Mouse (Mus musculus) stomach, embryonic 14.5 days (tissue): ENCODE results near the gene Olfr320. TPM values are rescaled to one million over a fixed set of nuclear protein-coding genes. Genes with fewer than 3 reads are reported as not detected.

ENCODE experiments used
- ATAC-seq: fragments of 200-750 bp; cut with Nextera tagmentation; 2 replicates; pipeline ENCODE4 v1.8.0; 2017; ENCODE audit warnings: low read depth, moderate TSS enrichment; ENCODE audit not compliant: insufficient number of reproducible peaks, insufficient read depth, low FRiP score
- H3K27ac ChIP-seq: fragments of 300-500 bp; sonication (generic); 2 replicates; pipeline ENCODE4 v1.5.1; 2014; ENCODE audit warnings: mild to moderate bottlenecking, low read length, moderate library complexity, mixed read lengths
- H3K27me3 ChIP-seq: fragments of 300-500 bp; sonication (generic); 2 replicates; pipeline ENCODE4 v1.6.1; 2014; ENCODE audit warnings: low read length, control low read depth, mixed read lengths; ENCODE audit not compliant: control insufficient read depth, insufficient read depth
- H3K36me3 ChIP-seq: fragments of 300-500 bp; sonication (generic); 2 replicates; pipeline ENCODE4 v1.6.1; 2014; ENCODE audit warnings: mild to moderate bottlenecking, control low read depth, low read length, moderate library complexity, mixed read lengths; ENCODE audit not compliant: control insufficient read depth, insufficient read depth
- H3K4me1 ChIP-seq: fragments of 300-500 bp; sonication (generic); 2 replicates; pipeline ENCODE4 v1.6.1; 2014; ENCODE audit warnings: low read length, control low read depth, mixed read lengths; ENCODE audit not compliant: control insufficient read depth, insufficient read depth
- H3K4me2 ChIP-seq: fragments of 300-500 bp; sonication (generic); replicated peaks from 2 replicates; pipeline ENCODE4 v1.6.1; 2014; ENCODE audit warnings: low read depth, low read length, control low read depth
- H3K4me3 ChIP-seq: fragments of 300-500 bp; sonication (generic); 2 replicates; pipeline ENCODE4 v1.5.1; 2014; ENCODE audit warnings: low read depth, low read length, control low read depth
- H3K9ac ChIP-seq: fragments of 300-500 bp; sonication (generic); replicated peaks from 2 replicates; pipeline ENCODE4 v1.6.1; 2014; ENCODE audit warnings: low read depth, mild to moderate bottlenecking, control low read depth, low read length, moderate library complexity, mixed read lengths
- H3K9me3 ChIP-seq: fragments of 300-500 bp; sonication (generic); 2 replicates; pipeline ENCODE4 v1.6.1; 2016; ENCODE audit warnings: low read depth, low read length, control low read depth; ENCODE audit not compliant: control insufficient read depth
- WGBS: fragments of 180-500 bp; shearing (Covaris S2); extraction: QIAGEN DNeasy Blood & Tissue Kit; methylation state at CpG from one replicate; pipeline ENCODE4 v1.1.7; 2014; 5-methylcytosine and 5-hydroxymethylcytosine counted together
- polyA plus RNA-seq: library from polyadenylated mRNA; unstranded; fragments of >200 nt; fragmentation: Nextera tagmentation; extraction: Ambion mirVana; gene quantifications from 2 replicates; pipeline ENCODE4 v1.2.1, GENCODE M21; 2014

Olfr320 gene
- not detected in 2 replicates for polyA plus RNA-seq

DNA sequence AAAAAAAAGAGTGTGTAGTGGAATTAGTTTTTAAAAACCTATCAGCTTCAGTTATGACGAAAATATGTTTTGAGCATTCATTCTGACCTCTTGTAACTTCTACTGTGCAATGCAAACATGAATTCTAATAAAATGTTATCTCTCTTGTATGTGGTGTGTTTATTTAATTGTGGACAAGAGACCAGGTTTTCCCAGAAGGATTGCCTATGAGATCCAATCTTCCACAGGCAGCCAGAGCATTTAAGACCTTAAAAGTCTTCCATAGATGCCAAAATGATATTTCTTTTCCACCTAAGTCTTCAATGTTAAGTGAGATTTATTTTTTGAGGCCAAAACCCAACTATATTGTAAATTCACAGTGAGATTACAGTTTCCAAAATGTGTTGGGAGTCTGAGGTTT, at the start of gene Olfr320:
Gene Olfr320, plus strand, starts transcription at position 301 of the 400 bp plus-strand sequence.
- WGBS = 78% methylated on average over 1 of the region's 1 CpGs
- no peaks in the 10 kb centered on the region for H3K27me3 ChIP-seq
- ATAC-seq = no peak

DNA sequence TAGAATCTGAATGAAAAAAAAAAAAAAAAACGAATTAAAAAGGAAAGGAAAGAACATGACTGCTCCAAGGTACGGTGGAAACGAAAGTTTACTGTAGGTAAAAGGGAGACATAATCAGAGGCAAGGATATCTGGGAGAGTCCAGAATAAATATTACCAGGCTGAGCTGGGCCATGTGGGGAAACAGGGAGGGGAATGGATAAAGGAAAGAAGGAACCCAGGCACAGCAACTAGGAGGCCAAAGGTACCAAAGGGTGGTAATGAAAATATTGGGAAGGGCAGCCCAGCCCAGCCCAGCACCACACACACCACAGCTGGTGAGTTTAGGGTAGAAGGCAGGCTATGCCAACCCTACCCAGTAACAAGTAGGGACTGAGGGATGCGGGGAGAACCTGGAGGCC, 46.0 kb upstream of the Olfr320 start:
- Histone ChIP-seq H3K27me3 (no peaks in the 10 kb centered on the region), H3K9me3 (no peaks in the 10 kb centered on the region), H3K27ac (no peak overlapping the region), H3K4me2 (no peak overlapping the region), H3K36me3 (no peaks in the 10 kb centered on the region), H3K4me3 (no peak overlapping the region), H3K4me1 (no peaks in the 10 kb centered on the region), H3K9ac (no peak overlapping the region)
- WGBS = 52% methylated on average over 4 of the region's 4 CpGs
- ATAC-seq = 0 out of 2 replicates have a peak, but pooled peaks have one; percentile 33

More for the DNA sequence above, at the start of gene Olfr320:
- Histone ChIP-seq H3K27ac (no peak within 1 kb of the TSS), H3K9ac (no peak within 1 kb of the TSS), H3K4me3 (no peak within 1 kb of the TSS), H3K36me3 (no peaks in the 10 kb centered on the region), H3K4me2 (no peak within 1 kb of the TSS), H3K4me1 (no peaks in the 10 kb centered on the region), H3K9me3 (no peaks in the 10 kb centered on the region)

DNA sequence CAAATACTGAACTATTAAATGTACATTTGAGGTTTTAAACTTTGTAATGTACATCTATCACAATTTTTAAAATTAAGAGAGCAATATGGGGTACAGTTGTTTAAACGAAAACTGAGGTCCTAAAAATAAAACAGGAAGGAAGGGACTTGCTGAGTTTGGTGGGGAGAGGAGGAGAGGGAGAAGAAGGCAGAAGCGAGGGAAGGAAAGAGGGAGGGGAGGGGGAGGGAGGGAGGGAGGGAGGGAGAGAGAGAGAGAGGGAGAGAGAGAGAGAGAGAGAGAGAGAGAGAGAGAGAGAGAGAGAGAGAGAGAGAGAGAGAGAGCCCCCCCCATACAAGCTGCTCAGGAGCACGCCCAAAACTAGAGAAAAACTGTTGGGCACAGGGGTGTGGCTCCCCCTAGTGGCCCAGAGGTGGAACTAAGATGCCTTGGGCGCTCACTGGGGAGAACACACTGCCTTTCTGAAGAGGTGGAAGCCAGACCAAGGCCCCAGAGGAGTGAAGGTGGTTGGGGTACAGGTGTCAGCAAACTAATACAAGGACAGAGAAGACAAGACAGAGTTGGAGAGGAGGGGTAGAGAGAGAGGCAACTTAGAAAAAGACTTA, 44.4 kb upstream of the Olfr320 start:
- Histone ChIP-seq H3K27ac (no peak overlapping the region), H3K4me2 (no peak overlapping the region), H3K9ac (no peak overlapping the region), H3K27me3 (no peaks in the 10 kb centered on the region), H3K4me1 (peaks cover 4% of the 10 kb centered on the region; the same call in 1 of the 2 replicates), H3K36me3 (no peaks in the 10 kb centered on the region), H3K4me3 (no peak overlapping the region), H3K9me3 (no peaks in the 10 kb centered on the region)
- 28% methylated on average over 4 of the region's 4 CpGs for WGBS
- no peak for ATAC-seq

DNA sequence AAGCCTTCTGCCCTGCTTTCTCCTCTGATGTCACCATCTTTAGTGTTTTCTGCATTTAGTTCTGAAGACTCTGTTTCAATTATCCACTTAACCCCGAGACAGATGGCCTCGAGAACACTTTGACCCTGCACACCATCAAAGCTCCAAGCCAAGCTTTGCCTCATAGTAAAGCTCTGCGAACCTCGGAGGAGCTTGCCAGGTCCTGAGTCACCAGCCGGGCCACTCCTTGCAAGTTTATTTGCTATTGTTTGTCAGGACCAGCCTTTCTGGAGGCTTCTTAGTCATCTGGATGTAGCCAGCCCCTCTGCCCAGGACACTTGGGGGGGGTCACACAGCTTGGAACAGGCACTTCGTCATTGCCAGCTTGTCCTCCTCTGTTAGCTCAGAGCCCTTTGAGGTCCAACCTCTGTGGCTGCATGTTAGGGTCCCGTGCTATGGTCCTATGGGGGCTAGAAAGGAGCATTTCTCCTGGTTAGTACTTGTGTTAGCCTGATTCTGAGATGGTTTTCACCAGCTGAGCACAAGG, 42.7 kb upstream of the Olfr320 start:
- H3K4me1 ChIP-seq = peaks cover 4% of the 10 kb centered on the region; the same call in 1 of the 2 replicates
- no peak overlapping the region for H3K9ac ChIP-seq
- H3K4me2 ChIP-seq = no peak overlapping the region
- H3K9me3 ChIP-seq = no peaks in the 10 kb centered on the region
- no peak for ATAC-seq
- WGBS = 44% methylated on average over 7 of the region's 7 CpGs
- no peaks in the 10 kb centered on the region for H3K27me3 ChIP-seq
- H3K27ac ChIP-seq = no peak overlapping the region
- no peaks in the 10 kb centered on the region for H3K36me3 ChIP-seq
- H3K4me3 ChIP-seq = no peak overlapping the region

DNA sequence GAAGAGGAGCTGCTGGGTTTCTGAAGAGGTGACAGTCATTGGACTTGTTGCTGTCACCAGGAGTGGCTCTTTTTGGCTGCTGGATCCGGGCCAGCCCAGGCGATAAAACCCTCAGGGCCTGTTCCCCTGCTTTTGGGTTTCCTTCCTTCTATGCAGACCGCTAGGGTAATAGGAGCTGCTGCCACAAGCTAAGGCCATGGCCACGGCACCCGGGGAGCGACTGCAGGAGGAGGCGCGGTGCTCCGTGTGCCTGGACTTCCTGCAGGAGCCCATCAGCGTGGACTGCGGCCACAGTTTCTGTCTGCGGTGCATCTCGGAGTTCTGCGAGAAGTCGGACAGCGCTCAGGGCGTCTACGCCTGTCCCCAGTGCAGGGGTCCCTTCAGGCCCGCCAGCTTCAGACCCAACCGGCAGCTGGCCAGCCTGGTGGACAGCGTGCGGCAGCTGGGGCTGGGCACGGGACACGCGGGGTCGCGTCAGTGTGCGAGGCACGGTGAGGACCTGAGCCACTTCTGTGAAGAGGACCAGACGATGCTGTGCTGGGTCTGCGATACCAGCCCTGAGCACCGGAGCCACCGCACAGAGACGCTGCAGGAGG, 40.5 kb upstream of the Olfr320 start, which contains the start of gene Trim58:
Gene Trim58, plus strand, starts transcription at position 194 of the 596 bp plus-strand sequence.
- H3K9me3 ChIP-seq = no peaks in the 10 kb centered on the region
- H3K4me2 ChIP-seq = peak within 1 kb of the TSS; percentile 64
- H3K4me3 ChIP-seq = peak within 1 kb of the TSS; percentile 25
- no peak for ATAC-seq
- H3K36me3 ChIP-seq = no peaks in the 10 kb centered on the region
- 4% methylated on average over 34 of the region's 34 CpGs for WGBS
- H3K27ac ChIP-seq = no peak within 1 kb of the TSS; the same call in 1 of the 2 replicates
- no peak within 1 kb of the TSS; the same call in 1 of the 2 replicates for H3K9ac ChIP-seq
- H3K27me3 ChIP-seq = no peaks in the 10 kb centered on the region
- peaks cover 4% of the 10 kb centered on the region; the same call in 1 of the 2 replicates for H3K4me1 ChIP-seq

DNA sequence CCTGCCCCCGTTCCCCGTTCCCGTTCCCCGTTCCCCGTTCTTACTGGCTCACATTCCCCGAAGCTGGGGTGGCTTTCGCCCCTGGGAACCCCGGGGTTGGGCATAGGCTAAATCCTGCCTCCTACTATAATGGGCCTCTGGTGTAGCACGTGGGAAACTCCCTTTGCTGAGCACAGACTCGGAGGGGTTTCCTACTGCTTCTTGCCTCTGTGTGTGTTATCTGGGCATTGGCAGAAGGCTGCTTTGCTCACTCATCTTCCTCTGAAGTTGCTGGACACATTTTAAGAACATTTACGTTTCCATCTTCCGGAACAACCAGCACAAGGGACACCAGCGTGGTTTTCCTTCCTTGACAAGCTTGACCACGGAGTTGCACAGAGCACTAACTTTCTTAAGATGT, 39.8 kb upstream of the Olfr320 start:
- H3K4me1 ChIP-seq = peaks cover 4% of the 10 kb centered on the region; the same call in 1 of the 2 replicates
- H3K27me3 ChIP-seq = no peaks in the 10 kb centered on the region
- no peaks in the 10 kb centered on the region for H3K9me3 ChIP-seq
- peak overlapping the region; percentile 64 for H3K4me2 ChIP-seq
- 36% methylated on average over 14 of the region's 14 CpGs for WGBS
- ATAC-seq = no peak
- no peak overlapping the region for H3K9ac ChIP-seq
- no peaks in the 10 kb centered on the region for H3K36me3 ChIP-seq
- H3K27ac ChIP-seq = no peak overlapping the region
- no peak overlapping the region for H3K4me3 ChIP-seq

DNA sequence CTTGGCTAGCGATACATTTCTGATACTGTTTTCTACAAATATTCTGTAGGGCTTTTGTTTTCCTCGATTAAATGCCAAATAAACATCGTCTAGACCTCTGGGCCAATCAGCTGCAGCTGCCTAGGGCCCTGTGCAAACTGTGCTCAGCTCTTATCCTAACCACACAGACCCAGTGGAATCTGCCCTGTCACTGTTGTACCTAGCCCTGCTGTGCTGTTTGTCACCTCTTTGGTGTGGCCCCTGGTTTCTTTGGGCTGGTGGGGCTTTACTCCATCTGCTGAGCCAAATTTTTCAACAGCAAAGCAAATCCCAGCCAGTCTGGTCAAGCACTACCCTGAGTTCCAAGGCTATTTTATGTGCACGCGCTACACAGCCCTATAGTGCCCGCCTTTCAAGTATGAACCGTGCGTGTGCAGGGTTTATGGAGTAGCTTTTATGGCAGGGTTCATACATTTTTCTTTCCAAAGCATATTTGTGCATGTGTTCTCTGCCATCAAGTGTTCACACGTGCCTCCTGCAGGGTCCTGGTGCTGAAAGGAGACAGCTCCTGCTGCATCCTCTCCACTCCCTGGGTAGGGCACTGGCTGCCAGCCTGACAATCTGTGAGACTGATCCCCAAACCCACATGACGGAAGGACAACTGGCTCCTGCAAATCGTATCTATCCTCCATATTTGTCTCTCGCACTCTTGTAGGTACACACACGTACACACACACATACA, 39.1 kb upstream of the Olfr320 start:
- no peak overlapping the region for H3K4me2 ChIP-seq
- H3K27ac ChIP-seq = no peak overlapping the region
- 84% methylated on average over 13 of the region's 13 CpGs for WGBS
- H3K9me3 ChIP-seq = no peaks in the 10 kb centered on the region
- ATAC-seq = peak; percentile 89; the same call in 1 of the 2 replicates
- no peaks in the 10 kb centered on the region for H3K36me3 ChIP-seq
- no peaks in the 10 kb centered on the region for H3K27me3 ChIP-seq
- H3K9ac ChIP-seq = no peak overlapping the region
- no peak overlapping the region for H3K4me3 ChIP-seq
- peaks cover 4% of the 10 kb centered on the region; the same call in 1 of the 2 replicates for H3K4me1 ChIP-seq

DNA sequence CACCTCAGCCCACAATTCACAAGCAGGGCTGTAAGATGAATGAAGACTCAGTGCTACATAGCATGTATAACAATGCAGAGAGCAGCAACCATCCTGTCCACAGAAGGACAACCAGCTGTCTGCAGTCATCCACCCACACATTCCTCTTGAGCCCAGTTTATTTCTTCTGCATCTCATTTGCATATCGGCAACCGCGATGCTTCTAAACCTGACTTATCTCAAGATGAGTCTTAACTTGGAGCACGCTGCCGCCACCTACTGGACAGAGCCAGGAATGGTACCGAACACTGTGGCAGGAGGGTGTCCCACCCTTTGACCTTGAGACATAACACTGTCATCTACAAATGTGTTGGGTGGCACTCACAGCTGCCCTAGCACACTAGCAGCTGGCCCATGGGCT, 37.5 kb upstream of the Olfr320 start:
- ATAC-seq = no peak
- no peak overlapping the region for H3K9ac ChIP-seq
- no peaks in the 10 kb centered on the region for H3K36me3 ChIP-seq
- 33% methylated on average over 6 of the region's 6 CpGs for WGBS
- H3K27me3 ChIP-seq = no peaks in the 10 kb centered on the region
- no peak overlapping the region for H3K27ac ChIP-seq
- H3K4me1 ChIP-seq = peaks cover 4% of the 10 kb centered on the region; the same call in 1 of the 2 replicates
- H3K4me2 ChIP-seq = no peak overlapping the region
- no peaks in the 10 kb centered on the region for H3K9me3 ChIP-seq
- H3K4me3 ChIP-seq = no peak overlapping the region
